Mouse (Mus musculus) embryo, embryonic 11.5 days (tissue): ENCODE data around the gene Fads1.

ENCODE experiments used
- DNase-seq: peaks from one replicate; pipeline ENCODE4 v3.0.0-alpha.2; 2012; ENCODE audit warnings: low read depth, low spot score

The Fads1 gene

GRCm38 (mm10) chr19:10176941-10177372 lies 5.7 kb upstream of the Fads1 start:
- DNase-seq, result no peak

GRCm38 (mm10) chr19:10181225-10181624 lies 1.5 kb upstream of the Fads1 start:
- no peak for DNase-seq

- no peak for DNase-seq
Observed at GRCm38 (mm10) chr19:10182142-10182541, 546 bp upstream of the Fads1 start.

- DNase-seq, result peak; percentile 55
Observed at GRCm38 (mm10) chr19:10183299-10183983, 753 bp downstream of the Fads1 start.

GRCm38 (mm10) chr19:10184096-10184495 lies 1.4 kb downstream of the Fads1 start:
- DNase-seq, result no peak

- no peak for DNase-seq
Observed at GRCm38 (mm10) chr19:10185876-10186275, 3.2 kb downstream of the Fads1 start.

- DNase-seq, result no peak
Observed at GRCm38 (mm10) chr19:10186569-10186968, 3.9 kb downstream of the Fads1 start.

- DNase-seq, result no peak
Observed at GRCm38 (mm10) chr19:10188281-10188811, 5.7 kb downstream of the Fads1 start.

GRCm38 (mm10) chr19:10189022-10189421 lies 6.3 kb downstream of the Fads1 start:
- no peak for DNase-seq

- DNase-seq, result no peak
Observed at GRCm38 (mm10) chr19:10189940-10190339, 7.3 kb downstream of the Fads1 start.

GRCm38 (mm10) chr19:10190796-10191195 lies 8.1 kb downstream of the Fads1 start:
- peak; percentile 52 for DNase-seq

GRCm38 (mm10) chr19:10191326-10191725 lies 8.6 kb downstream of the Fads1 start:
- no peak for DNase-seq

GRCm38 (mm10) chr19:10194337-10194736 lies 11.6 kb downstream of the Fads1 start:
- DNase-seq, result no peak

- no peak for DNase-seq
Observed at GRCm38 (mm10) chr19:10195252-10195651, 12.6 kb downstream of the Fads1 start.

GRCm38 (mm10) chr19:10197130-10197529 lies 14.4 kb downstream of the Fads1 start:
- DNase-seq, result no peak

- no peak for DNase-seq
Observed at GRCm38 (mm10) chr19:10198286-10198685, 15.6 kb downstream of the Fads1 start.

GRCm38 (mm10) chr19:10198723-10199122 lies 16.0 kb downstream of the Fads1 start:
- peak; percentile 72 for DNase-seq

GRCm38 (mm10) chr19:10203146-10203847 lies 20.6 kb downstream of the Fads1 start:
- DNase-seq, result no peak

- peak; percentile 82 for DNase-seq
Observed at GRCm38 (mm10) chr19:10203848-10204615, 21.3 kb downstream of the Fads1 start, which contains the start of the genes Tmem258 and Fen1. Gene Tmem258, plus strand, starts transcription at chr19:10204014. Gene Fen1, minus strand, starts transcription at chr19:10204169.

- DNase-seq, result no peak
Observed at GRCm38 (mm10) chr19:10204616-10205001, 21.9 kb downstream of the Fads1 start.

GRCm38 (mm10) chr19:10205051-10205450 lies 22.4 kb downstream of the Fads1 start:
- no peak for DNase-seq

GRCm38 (mm10) chr19:10208851-10209250 lies 26.2 kb downstream of the Fads1 start:
- DNase-seq, result no peak
